Mouse (Mus musculus) activated CD4-positive, CD25-positive, alpha-beta regulatory T cell, adult 9 weeks (primary cell): ENCODE measurements around the gene Fam229b. TPM values are rescaled to one million over a fixed set of nuclear protein-coding genes. Genes with fewer than 3 reads are reported as not detected.

Source experiments
- polyA plus RNA-seq: library from polyadenylated mRNA; unstranded; fragments of 100-300 nt; shearing (Covaris generic); gene quantifications from one replicate; pipeline ENCODE4 v1.2.1, GENCODE M21; 2017

Fam229b gene
- 1.9 TPM for polyA plus RNA-seq

DNA sequence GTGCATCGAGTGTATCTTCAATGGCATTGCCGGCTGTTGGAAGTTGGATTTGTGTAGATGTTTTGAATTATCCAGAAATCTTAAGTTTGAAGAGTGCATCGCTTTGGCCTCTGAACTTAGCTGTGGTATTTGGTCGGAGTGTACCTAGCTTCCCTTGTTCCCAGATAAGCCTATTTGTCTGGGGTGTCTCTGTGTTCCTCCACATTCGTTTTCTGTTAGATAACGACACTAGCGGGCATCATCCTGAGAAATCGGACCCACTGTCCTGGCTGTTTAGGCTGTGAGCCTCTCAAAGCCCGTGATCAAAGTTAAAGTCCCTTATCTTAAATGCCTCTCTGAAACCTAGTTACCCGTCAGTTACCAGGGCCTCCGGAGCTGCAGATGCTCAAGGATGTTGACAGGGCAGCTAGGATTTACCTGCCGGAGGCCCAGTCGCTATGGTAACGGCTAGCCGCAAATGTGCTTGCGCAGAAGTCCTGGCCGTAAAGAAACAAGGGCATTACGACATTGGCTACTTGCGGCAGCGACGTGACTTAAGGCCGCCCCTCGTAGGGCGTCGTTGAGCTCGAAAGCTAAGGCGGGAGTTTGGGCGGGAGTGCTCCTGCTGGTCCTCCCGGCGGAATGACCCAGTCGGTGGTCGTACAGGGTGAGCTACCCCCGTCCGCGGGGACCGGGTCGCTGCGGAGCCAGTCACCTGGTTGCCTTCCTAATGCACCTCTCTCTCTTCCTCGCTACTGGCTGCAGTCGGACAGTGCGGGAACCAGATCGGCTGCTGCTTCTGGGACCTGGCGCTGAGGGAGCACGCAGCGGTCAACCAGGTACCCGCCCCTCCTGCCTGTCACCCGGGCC lies at the start of gene Fam229b, which contains the start of gene Tube1:
TSS of gene Fam229b (minus strand) at position 453 of the 849 bp plus-strand sequence.
TSS of gene Tube1 (plus strand) at position 515 of the 849 bp plus-strand sequence.

GRCm38 (mm10) chr10:39163694-39164093 lies 30.0 kb upstream of the Fam229b start, which contains the start of gene Ccn6:
Ccn6 (minus strand) TSS chr10:39163794.

Other genes with a start within 250 kb of the Fam229b start
- gene Lama4, start 168.4 kb downstream of the Fam229b start, polyA plus RNA-seq, result 0.24 TPM
- 4.8 TPM for gene Tube1, start 62 bp upstream of the Fam229b start, polyA plus RNA-seq
- gene Ccn6, start 29.9 kb upstream of the Fam229b start, polyA plus RNA-seq, result not detected
- 50.3 TPM for gene Fyn, start 234.9 kb upstream of the Fam229b start, polyA plus RNA-seq